Mouse (Mus musculus): Measurements from ENCODE around the gene Rassf2. TPM values are rescaled to one million over a fixed set of nuclear protein-coding genes. Genes with fewer than 3 reads are reported as not detected.
A peak's percentile ranks its signal among the peaks of the same experiment; 100 is the strongest.

Gene Rassf2
- polyA plus RNA-seq, 1 experiment = 26.6 TPM

DNA sequence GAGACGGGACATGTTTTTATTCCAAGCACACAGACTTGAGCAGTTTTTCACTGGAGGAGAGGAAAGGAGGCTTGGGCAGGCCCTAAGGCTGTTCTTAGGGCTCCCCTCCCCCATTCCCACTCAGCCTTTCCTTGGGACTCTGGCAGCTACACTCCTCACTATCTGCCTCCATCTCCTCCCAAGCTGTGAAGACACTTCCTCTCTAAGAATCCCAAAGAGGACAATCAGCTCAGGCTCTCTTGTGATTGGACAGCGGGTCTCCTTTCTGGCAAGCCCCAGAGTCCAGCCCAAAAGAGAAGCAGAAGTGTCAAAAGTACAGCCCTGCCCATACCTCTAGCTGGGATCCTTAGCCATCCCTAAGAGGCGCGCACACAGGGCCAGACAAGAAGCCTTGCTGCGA, 2.7 kb downstream of the Rassf2 start:
- Histone ChIP-seq H3K4me1 (ENCODE audit: control insufficient read depth, insufficient read depth, low read length) (peaks cover 8% of the 10 kb centered on the region; the same call in 1 of the 2 replicates), H3K4me3 (replicated peaks; ENCODE audit: extremely low read depth, low read depth, low read length) (no peak overlapping the region)
- no peak for DNase-seq
- WGBS = 58% methylated on average over 5 of the region's 5 CpGs
- no peak for TF ChIP-seq CTCF (IDR thresholded peaks at IDR 0.05; ENCODE audit: insufficient read depth, low read length)
- no peak for TF ChIP-seq POLR2A (IDR thresholded peaks at IDR 0.05; ENCODE audit: borderline replicate concordance, extremely low read depth, low read depth, low read length)

DNA sequence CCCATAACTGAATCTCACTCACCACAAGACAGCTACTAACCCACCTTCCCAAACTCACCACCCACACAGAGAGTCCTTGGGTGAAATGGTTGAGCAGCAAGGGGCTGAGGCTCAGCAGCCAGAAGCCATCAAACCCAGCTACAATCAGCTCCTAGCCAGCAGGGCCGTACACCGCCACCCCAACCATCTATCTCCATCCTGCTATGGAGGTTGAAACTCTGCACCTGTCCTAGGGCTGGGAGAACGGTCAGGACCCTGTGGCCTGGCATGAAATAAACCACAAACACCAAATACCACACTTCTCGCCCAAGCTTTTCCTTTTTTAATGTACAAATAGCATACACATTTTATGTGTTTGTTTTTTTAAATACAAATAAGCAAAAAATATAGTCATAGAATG, 6.0 kb downstream of the Rassf2 start:
- WGBS = 75% methylated on average over 4 of the region's 4 CpGs
- H3K4me3 ChIP-seq (replicated peaks; ENCODE audit: extremely low read depth, low read depth, low read length) = no peak overlapping the region
- TF ChIP-seq POLR2A (IDR thresholded peaks at IDR 0.05; ENCODE audit: borderline replicate concordance, extremely low read depth, low read depth, low read length) = no peak
- no peak for TF ChIP-seq CTCF (IDR thresholded peaks at IDR 0.05; ENCODE audit: insufficient read depth, low read length)
- H3K4me1 ChIP-seq (ENCODE audit: control insufficient read depth, insufficient read depth, low read length) = peaks cover 15% of the 10 kb centered on the region
- DNase-seq = no peak

DNA sequence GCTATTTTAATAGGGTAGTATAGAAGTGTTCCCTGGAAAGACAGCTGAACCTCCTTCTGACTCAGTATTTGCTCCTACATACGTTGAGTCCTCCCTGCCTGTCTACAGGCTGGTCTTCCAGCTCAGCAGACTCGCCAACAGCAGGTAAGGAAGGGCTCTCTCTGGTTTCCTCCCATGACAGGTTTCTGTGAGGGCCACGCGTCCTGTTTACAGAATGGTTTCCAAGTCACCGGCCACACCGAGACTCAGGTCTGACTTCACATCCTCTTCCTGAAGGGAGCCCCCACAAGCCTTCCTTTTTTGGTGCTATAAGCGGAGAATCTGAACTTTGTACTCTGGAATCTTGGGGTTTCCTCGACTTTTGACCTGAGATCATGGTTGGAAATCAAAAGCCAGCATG, 7.4 kb downstream of the Rassf2 start:
- H3K4me1 ChIP-seq (ENCODE audit: control insufficient read depth, insufficient read depth, low read length) = peaks cover 24% of the 10 kb centered on the region
- TF ChIP-seq POLR2A (IDR thresholded peaks at IDR 0.05; ENCODE audit: borderline replicate concordance, extremely low read depth, low read depth, low read length) = no peak
- no peak for TF ChIP-seq CTCF (IDR thresholded peaks at IDR 0.05; ENCODE audit: insufficient read depth, low read length)
- no peak overlapping the region for H3K4me3 ChIP-seq (replicated peaks; ENCODE audit: extremely low read depth, low read depth, low read length)
- WGBS = 45% methylated on average over 8 of the region's 8 CpGs
- no peak for DNase-seq

DNA sequence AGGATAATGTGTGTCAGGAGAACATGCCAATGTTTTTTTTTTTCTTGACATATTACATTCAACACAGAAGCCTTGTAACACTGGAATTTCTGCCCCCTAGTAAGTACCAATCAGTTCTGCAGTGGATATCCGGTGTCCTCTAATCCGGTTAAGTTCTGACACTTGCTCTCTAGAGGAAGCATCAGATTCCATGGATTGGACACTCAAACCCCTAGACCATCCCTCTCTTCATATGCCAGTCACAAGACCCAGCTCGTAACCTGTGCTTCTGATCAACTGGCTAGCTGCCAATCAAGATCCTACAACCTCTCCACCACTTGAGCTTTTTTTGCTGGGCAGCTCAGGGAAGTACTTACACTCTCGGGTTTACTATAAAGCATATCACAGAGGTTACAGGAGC, 8.4 kb downstream of the Rassf2 start:
- Histone ChIP-seq H3K4me3 (replicated peaks; ENCODE audit: extremely low read depth, low read depth, low read length) (no peak overlapping the region), H3K4me1 (ENCODE audit: control insufficient read depth, insufficient read depth, low read length) (peaks cover 26% of the 10 kb centered on the region)
- no peak for DNase-seq
- WGBS = 50% methylated on average over 4 of the region's 4 CpGs
- TF ChIP-seq POLR2A (IDR thresholded peaks at IDR 0.05; ENCODE audit: borderline replicate concordance, extremely low read depth, low read depth, low read length) (no peak), CTCF (IDR thresholded peaks at IDR 0.05; ENCODE audit: insufficient read depth, low read length) (no peak)

DNA sequence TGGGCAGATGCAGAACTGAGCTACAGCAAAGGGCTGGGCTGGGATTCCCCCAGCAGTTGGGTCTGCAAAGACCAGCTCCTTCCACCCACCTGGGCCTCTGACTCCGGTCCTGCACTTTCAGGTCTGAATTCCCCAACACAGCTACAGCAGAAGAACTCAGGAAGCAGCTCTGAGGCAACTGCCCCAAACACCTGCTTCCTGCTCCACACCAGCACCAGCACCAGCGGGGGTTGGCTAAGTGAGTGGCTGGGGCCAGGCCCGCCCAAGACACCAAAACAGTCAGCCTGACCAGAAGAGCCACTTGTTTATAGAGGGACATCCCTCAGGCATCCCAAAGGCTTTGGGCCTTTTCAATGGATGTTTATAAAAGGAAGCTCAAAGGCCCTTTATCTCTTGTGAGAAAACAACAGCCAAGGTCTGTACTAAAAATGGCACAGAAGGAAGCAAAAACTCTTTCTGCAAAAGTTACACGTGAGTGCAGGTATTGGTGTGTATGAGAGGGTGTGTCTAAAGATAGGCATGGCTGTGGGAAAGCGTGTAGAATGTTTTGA, 9.0 kb downstream of the Rassf2 start:
- WGBS = 30% methylated on average over 5 of the region's 5 CpGs
- Histone ChIP-seq H3K4me3 (replicated peaks; ENCODE audit: extremely low read depth, low read depth, low read length) (no peak overlapping the region), H3K4me1 (ENCODE audit: control insufficient read depth, insufficient read depth, low read length) (peaks cover 26% of the 10 kb centered on the region)
- DNase-seq = peak; percentile 47
- TF ChIP-seq POLR2A (IDR thresholded peaks at IDR 0.05; ENCODE audit: borderline replicate concordance, extremely low read depth, low read depth, low read length) (no peak; the same call in 1 of the 2 replicates), CTCF (IDR thresholded peaks at IDR 0.05; ENCODE audit: insufficient read depth, low read length) (no peak)

DNA sequence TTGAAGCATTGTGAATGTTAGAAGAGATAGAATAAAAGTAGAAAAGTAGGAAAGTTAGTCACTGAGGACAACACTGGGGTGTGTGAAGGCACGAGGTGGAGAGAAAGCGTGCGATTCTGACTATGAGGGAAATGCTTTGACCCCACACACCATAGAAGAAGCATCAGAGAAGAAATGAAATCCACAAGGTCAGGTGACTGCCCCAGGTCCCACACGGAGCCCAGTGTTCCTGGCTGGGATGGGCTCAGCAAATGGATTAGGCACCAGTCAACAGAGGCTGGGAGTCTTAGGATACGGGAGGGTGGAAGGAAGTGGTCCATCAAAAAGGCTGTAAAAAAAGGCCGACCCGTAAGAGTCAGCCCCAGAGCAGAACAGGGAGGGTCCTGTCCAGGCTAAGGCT, 9.6 kb downstream of the Rassf2 start:
- no peak for TF ChIP-seq POLR2A (IDR thresholded peaks at IDR 0.05; ENCODE audit: borderline replicate concordance, extremely low read depth, low read depth, low read length)
- TF ChIP-seq CTCF (IDR thresholded peaks at IDR 0.05; ENCODE audit: insufficient read depth, low read length) = no peak
- DNase-seq = no peak
- Histone ChIP-seq H3K4me1 (ENCODE audit: control insufficient read depth, insufficient read depth, low read length) (peaks cover 26% of the 10 kb centered on the region), H3K4me3 (replicated peaks; ENCODE audit: extremely low read depth, low read depth, low read length) (peak overlapping the region; percentile 2)
- WGBS = 55% methylated on average over 7 of the region's 7 CpGs

DNA sequence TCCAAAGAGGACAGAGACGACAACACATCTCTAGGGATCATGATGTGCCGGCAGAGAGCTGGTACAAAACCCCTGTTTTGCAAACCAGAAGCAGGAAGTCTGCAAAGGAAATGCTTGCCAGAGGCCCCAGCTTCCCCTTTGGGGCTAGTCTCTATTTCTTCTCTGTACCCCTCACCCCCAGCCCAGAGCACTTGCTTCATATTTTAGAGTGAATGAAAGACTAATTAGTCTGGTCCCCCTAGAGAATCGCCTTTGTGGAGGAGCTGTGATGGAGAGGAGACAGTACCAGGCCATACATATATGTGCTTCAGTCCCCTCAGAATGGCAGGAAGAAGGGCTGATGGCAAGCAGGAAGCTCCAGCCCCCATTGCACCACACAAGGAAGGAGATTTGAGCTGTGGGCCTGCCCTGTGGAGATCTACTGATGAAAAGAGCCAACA, 10.7 kb downstream of the Rassf2 start:
- no peak for DNase-seq
- 49% methylated on average over 3 of the region's 3 CpGs for WGBS
- Histone ChIP-seq H3K4me1 (ENCODE audit: control insufficient read depth, insufficient read depth, low read length) (peaks cover 26% of the 10 kb centered on the region), H3K4me3 (replicated peaks; ENCODE audit: extremely low read depth, low read depth, low read length) (no peak overlapping the region)
- TF ChIP-seq POLR2A (IDR thresholded peaks at IDR 0.05; ENCODE audit: borderline replicate concordance, extremely low read depth, low read depth, low read length) = no peak
- TF ChIP-seq CTCF (IDR thresholded peaks at IDR 0.05; ENCODE audit: insufficient read depth, low read length) = no peak

DNA sequence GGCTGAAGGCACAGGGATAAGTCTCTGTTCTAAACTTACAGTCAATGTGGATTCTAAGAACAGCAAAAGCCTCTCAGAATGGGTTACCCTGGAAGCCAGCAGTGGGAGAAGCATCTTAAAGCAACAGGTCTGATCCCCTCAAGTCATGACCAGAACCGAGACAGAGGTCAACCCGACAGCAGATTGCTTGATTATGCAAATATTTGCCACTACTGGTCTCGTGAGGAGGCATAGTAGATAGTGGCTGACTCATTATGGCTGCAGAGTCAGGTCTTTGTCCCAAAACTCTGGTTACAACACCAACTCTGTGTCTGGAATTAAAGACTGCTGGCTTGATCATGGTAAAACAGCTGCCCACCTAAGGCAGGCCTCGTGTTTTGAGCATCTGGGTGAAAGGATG, 11.9 kb downstream of the Rassf2 start:
- DNase-seq = no peak
- WGBS = 51% methylated on average over 4 of the region's 4 CpGs
- Histone ChIP-seq H3K4me3 (replicated peaks; ENCODE audit: extremely low read depth, low read depth, low read length) (no peak overlapping the region), H3K4me1 (ENCODE audit: control insufficient read depth, insufficient read depth, low read length) (peaks cover 26% of the 10 kb centered on the region)
- no peak for TF ChIP-seq CTCF (IDR thresholded peaks at IDR 0.05; ENCODE audit: insufficient read depth, low read length)
- TF ChIP-seq POLR2A (IDR thresholded peaks at IDR 0.05; ENCODE audit: borderline replicate concordance, extremely low read depth, low read depth, low read length) = no peak

DNA sequence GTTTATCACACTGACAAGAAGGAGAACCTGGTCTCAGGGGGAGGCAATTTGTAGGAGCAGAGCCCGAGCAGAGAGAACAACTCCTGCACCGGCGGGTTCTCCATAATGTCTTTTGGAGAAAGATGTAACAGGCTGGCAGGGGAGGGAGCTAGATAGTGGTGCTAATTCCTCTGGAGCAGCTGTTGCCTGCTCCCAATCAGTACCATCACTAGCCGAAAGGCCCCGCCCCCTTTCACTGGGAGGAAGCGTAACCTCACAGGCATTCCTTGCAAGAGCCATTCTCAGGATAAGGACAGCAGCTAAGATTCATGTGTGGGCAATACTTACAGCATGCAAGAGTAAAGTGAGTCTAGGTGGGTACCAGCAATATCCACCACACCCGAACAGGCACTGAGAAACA, 12.4 kb downstream of the Rassf2 start:
- Histone ChIP-seq H3K4me3 (replicated peaks; ENCODE audit: extremely low read depth, low read depth, low read length) (no peak overlapping the region), H3K4me1 (ENCODE audit: control insufficient read depth, insufficient read depth, low read length) (peaks cover 26% of the 10 kb centered on the region)
- TF ChIP-seq CTCF (IDR thresholded peaks at IDR 0.05; ENCODE audit: insufficient read depth, low read length) (no peak), POLR2A (IDR thresholded peaks at IDR 0.05; ENCODE audit: borderline replicate concordance, extremely low read depth, low read depth, low read length) (no peak)
- 54% methylated on average over 7 of the region's 7 CpGs for WGBS
- no peak for DNase-seq

DNA sequence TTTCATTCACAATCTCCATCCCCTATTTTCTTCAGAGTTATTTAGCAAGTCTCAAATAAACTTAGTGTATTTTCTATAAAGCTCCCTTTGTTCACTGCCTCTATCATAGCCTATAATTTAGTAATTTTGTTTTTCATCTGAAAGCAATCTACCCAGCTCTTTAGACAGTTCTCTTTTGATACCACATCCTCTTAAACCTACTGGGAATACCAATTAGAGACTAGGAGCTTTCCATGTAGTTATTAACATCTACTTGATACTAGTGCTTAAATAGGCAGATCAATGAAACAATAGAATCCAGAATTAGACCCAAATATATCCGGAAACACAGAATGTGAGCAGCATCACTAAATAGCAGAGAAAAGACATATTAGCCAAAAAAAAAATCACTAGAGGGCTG, 14.0 kb downstream of the Rassf2 start:
- TF ChIP-seq POLR2A (IDR thresholded peaks at IDR 0.05; ENCODE audit: borderline replicate concordance, extremely low read depth, low read depth, low read length) = no peak
- TF ChIP-seq CTCF (IDR thresholded peaks at IDR 0.05; ENCODE audit: insufficient read depth, low read length) = no peak
- WGBS = 98% methylated on average over 1 of the region's 1 CpGs
- peaks cover 15% of the 10 kb centered on the region for H3K4me1 ChIP-seq (ENCODE audit: control insufficient read depth, insufficient read depth, low read length)
- no peak for DNase-seq
- H3K4me3 ChIP-seq (replicated peaks; ENCODE audit: extremely low read depth, low read depth, low read length) = no peak overlapping the region

All from lung, adult 2 months (tissue).